Mouse (Mus musculus): Measurements from ENCODE around the gene Mipol1.

GRCm38 (mm10) chr12:57544641-57545370 is 314.6 kb downstream of the Mipol1 start:
- TF ChIP-seq MAZ (IDR thresholded peaks at IDR 0.05; ENCODE audit: low read depth, low read length), result no peak
- TF ChIP-seq CTCF (conservative IDR thresholded peaks at IDR 0.05 in 1 of 2, IDR thresholded peaks at IDR 0.05 in 1 of 2; ENCODE audit: low read depth in 2 of 2, low read length in 2 of 2), result no peak
- no peak for TF ChIP-seq JUN (IDR thresholded peaks at IDR 0.05; ENCODE audit: insufficient read depth, low read depth, low read length)
- no peak for TF ChIP-seq ZMIZ1 (IDR thresholded peaks at IDR 0.05; ENCODE audit: low read depth, low read length)
- no peak for TF ChIP-seq MAX (IDR thresholded peaks at IDR 0.05; ENCODE audit: low read length)
